Mouse (Mus musculus): ENCODE results near the gene Hdlbp.

- no peak for TF ChIP-seq POLR2A (IDR thresholded peaks at IDR 0.05; ENCODE audit: control insufficient read depth in 1 of 2, insufficient read depth in 1 of 2, low read depth in 1 of 2, low read length in 2 of 2, poor library complexity in 1 of 2)
- TF ChIP-seq CTCF (IDR thresholded peaks at IDR 0.05 in 2 of 3, conservative IDR thresholded peaks at IDR 0.05 in 1 of 3; ENCODE audit: control insufficient read depth in 1 of 3, insufficient read depth in 1 of 3, low read depth in 2 of 3, low read length in 3 of 3, poor library complexity in 1 of 3, severe bottlenecking in 1 of 3), result no peak
- TF ChIP-seq POLR2AphosphoS5 (IDR thresholded peaks at IDR 0.05; ENCODE audit: borderline replicate concordance, low read depth, low read length), result no peak
- no peak for TF ChIP-seq MYC (IDR thresholded peaks at IDR 0.05; ENCODE audit: low read depth, low read length)
- TF ChIP-seq USF2 (IDR thresholded peaks at IDR 0.05; ENCODE audit: borderline replicate concordance in 1 of 2, insufficient read depth in 1 of 2, low read depth in 1 of 2, low read length in 2 of 2), result no peak
- no peak for TF ChIP-seq USF1 (IDR thresholded peaks at IDR 0.05; ENCODE audit: low read depth, low read length)
- TF ChIP-seq SIN3A (IDR thresholded peaks at IDR 0.05; ENCODE audit: low read length), result no peak
- no peak for TF ChIP-seq NRF1 (IDR thresholded peaks at IDR 0.05; ENCODE audit: insufficient read depth, low read depth, low read length, poor library complexity, severe bottlenecking)
- no peak for TF ChIP-seq GATA1 (IDR thresholded peaks at IDR 0.05; ENCODE audit: low read depth, low read length)
- no peak for TF ChIP-seq MAX (IDR thresholded peaks at IDR 0.05; ENCODE audit: low read length)
Measured at GRCm38 (mm10) chr1:93373665-93374064, 105.0 kb downstream of the Hdlbp start, which contains the start of gene Ano7.
